ENCODE assay signal across 18 mouse cellular contexts in the genomic region with DNA sequence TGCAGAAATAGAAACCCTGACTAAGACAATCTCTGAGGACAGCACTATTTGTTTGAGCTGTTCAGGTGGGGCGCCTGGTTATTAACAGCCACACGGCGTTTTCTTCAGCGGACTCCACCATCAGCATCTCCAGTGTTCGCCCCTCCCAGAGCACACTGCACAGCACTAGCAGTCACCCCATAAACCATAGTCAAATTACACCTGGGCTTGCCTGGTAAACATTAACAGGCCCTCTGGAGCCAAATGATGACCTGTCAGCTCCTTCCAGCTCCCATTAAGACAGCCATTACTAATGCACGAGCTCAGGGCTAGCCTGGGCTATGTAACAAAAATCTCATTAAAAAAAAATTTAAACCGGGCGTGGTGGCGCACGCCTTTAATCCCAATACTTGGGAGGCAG. TPM values are rescaled to one million over a fixed set of nuclear protein-coding genes. Genes with fewer than 3 reads are reported as not detected.
"Had no signal": no experiment of that assay in that cellular context is flagged by ENCODE, and none has a peak within 500 bp of the region (broad histone marks: within the 10 kb centered on the region; RNA-seq: fewer than 3 reads in every experiment).

No protein-coding gene starts in this region.

- ATAC-seq: liver, postnatal 0 days had no signal

- H3K4me3 ChIP-seq: layer of hippocampus, adult 2 months; limb, embryonic 10.5 days; liver, embryonic 13.5 days; lung, embryonic 15.5 days; megakaryocyte, embryonic 14.5 days; midbrain, embryonic 12.5 days had no signal

- DNase-seq: liver, embryonic 13.5 days; liver, postnatal 0 days; lung, postnatal 14 days; right cerebral cortex, adult 18-20 months; right cerebral cortex, postnatal 25 days; thymus, postnatal 4 days had no signal

- H3K9me3 ChIP-seq: limb, embryonic 10.5 days; liver, embryonic 13.5 days; lung, embryonic 15.5 days; megakaryocyte, embryonic 14.5 days; midbrain, embryonic 12.5 days had no signal

- H3K27ac ChIP-seq: hindbrain, embryonic 14.5 days; kidney, postnatal 0 days; layer of hippocampus, adult 2 months; limb, embryonic 10.5 days; liver, embryonic 13.5 days; lung, embryonic 15.5 days; macrophage; midbrain, embryonic 12.5 days had no signal

- H3K27me3 ChIP-seq: liver, embryonic 13.5 days; lung, embryonic 15.5 days; megakaryocyte, embryonic 14.5 days; midbrain, embryonic 12.5 days had no signal

- H3K9ac ChIP-seq: hindbrain, embryonic 14.5 days; liver, embryonic 13.5 days; liver, postnatal 0 days; lung, embryonic 15.5 days; midbrain, embryonic 12.5 days had no signal

- H3K4me2 ChIP-seq: hindbrain, embryonic 14.5 days; liver, embryonic 13.5 days; lung, embryonic 15.5 days; midbrain, embryonic 12.5 days had no signal

RNA-seq across cellular contexts. Expression of gene Oasl1, which starts 22.0 kb away (rescaled TPM):
- total RNA-seq: layer of hippocampus, adult 2 months; layer of hippocampus, postnatal 14 days; left cerebral cortex, postnatal 10 days had no signal

RNA-seq across cellular contexts. Expression of gene Hnf1a, which starts 25.8 kb away (rescaled TPM):
- total RNA-seq: layer of hippocampus, adult 2 months; layer of hippocampus, postnatal 14 days; left cerebral cortex, adult 18-20 months; left cerebral cortex, postnatal 10 days; midbrain, postnatal 0 days had no signal
- polyA plus RNA-seq: hindbrain, embryonic 14.5 days; macrophage had no signal
